Mouse (Mus musculus) kidney, adult 2 months (tissue): ENCODE measurements around the gene Ripor2. TPM values are rescaled to one million over a fixed set of nuclear protein-coding genes. Genes with fewer than 3 reads are reported as not detected.

Experiments used
- DNase-seq: peaks from one replicate; pipeline ENCODE4 v3.0.0; 2021
- H3K27ac ChIP-seq: fragments of 200-500 bp; 2 replicates; pipeline ENCODE4 v1.5.1; 2012; ENCODE audit warnings: low read depth, low read length, control low read depth, inconsistent platforms; ENCODE audit not compliant: insufficient read depth
- H3K27me3 ChIP-seq: fragments of 200-500 bp; replicated peaks from 2 replicates; pipeline ENCODE4 v1.6.1; 2012; ENCODE audit warnings: mild to moderate bottlenecking, moderate library complexity, low read length, inconsistent platforms; ENCODE audit not compliant: control insufficient read depth, insufficient read depth
- H3K36me3 ChIP-seq: fragments of 200-500 bp; 2 replicates; pipeline ENCODE4 v1.6.1; 2012; ENCODE audit warnings: mild to moderate bottlenecking, moderate library complexity, low read length, inconsistent platforms; ENCODE audit not compliant: control insufficient read depth, insufficient read depth
- H3K4me1 ChIP-seq: fragments of 200-500 bp; 2 replicates; pipeline ENCODE4 v1.6.1; 2011; ENCODE audit warnings: low read length; ENCODE audit not compliant: control insufficient read depth, insufficient read depth
- H3K4me3 ChIP-seq: fragments of 200-500 bp; 2 replicates; pipeline ENCODE4 v1.5.1; 2011; ENCODE audit warnings: mild to moderate bottlenecking, low read depth, low read length, control low read depth; ENCODE audit not compliant: insufficient read depth
- CTCF ChIP-seq: fragments of 200-500 bp; conservative IDR thresholded peaks from 2 replicates; pipeline ENCODE4 v1.5.1; 2011; ENCODE audit warnings: low read depth, mild to moderate bottlenecking, control low read depth, low read length, moderate library complexity, mixed read lengths; ENCODE audit not compliant: insufficient read depth, insufficient read length
- POLR2A ChIP-seq: fragments of 200-500 bp; IDR thresholded peaks from one replicate; pipeline ENCODE4 v1.6.1; 2011; ENCODE audit warnings: low read depth, low read length, control low read depth
- WGBS: fragments of 180-500 bp; shearing (Covaris S2); methylation state at CpG from one replicate; pipeline ENCODE4 v1.1.7; 2018; 5-methylcytosine and 5-hydroxymethylcytosine counted together
- polyA plus RNA-seq: library from polyadenylated mRNA; depleted of rRNA; stranded (reverse); fragments of >200 nt; gene quantifications from 2 replicates; pipeline ENCODE4 v1.2.3, GENCODE M21; 2012

Ripor2 gene
- polyA plus RNA-seq, 1 experiment = 3.7 TPM

DNA sequence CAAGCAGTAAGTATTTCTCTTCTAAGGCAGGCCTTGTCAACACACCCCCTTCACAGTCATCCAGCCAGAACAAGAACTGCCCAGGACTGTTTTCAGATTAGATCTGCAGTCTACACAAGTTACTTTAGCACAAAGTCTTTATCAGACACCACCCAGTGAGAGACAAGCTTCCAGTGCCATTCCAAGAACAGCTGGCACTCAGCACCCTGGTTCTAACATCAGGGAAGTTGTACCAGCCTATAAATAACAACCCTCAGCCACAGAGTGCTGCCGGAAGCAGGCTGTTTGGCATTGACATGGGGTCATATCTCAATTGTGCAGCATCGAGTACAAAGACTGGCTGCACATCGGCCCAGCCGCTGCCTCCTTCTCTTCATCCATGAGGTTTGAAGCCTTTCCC is 21.0 kb downstream of the Ripor2 start:
- peak; percentile 27 for DNase-seq
- H3K27me3 ChIP-seq = no peaks in the 10 kb centered on the region
- 21% methylated on average over 4 of the region's 4 CpGs for WGBS
- no peak overlapping the region for H3K4me3 ChIP-seq
- no peaks in the 10 kb centered on the region for H3K36me3 ChIP-seq
- TF ChIP-seq POLR2A (no peak), CTCF (no peak)
- no peak overlapping the region for H3K27ac ChIP-seq
- 0 out of 2 replicates have a peak, but pooled peaks cover 2% of the 10 kb centered on the region for H3K4me1 ChIP-seq

DNA sequence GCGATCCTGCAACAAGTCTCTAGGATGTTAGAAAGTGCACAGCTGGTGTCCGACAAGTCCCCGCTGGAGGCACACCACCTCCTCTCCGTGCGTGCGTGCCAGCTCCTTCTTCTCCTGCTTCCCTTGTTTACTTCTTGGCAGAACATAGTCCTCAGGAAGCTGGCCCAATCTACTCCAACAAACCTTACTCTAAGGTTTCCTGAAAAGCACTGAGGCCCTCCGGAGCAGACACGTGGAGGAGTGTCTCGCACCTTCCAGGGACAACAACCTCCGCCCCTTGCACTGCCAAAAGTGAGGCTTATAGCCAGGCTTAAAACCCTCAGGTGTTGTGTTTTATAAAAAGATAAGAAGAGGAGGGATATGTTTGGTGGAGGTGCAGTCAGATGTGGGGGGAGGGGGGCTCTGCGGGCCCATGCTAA is 21.6 kb downstream of the Ripor2 start:
- WGBS = 29% methylated on average over 11 of the region's 11 CpGs
- H3K4me1 ChIP-seq = 0 out of 2 replicates have a peak, but pooled peaks cover 2% of the 10 kb centered on the region
- no peaks in the 10 kb centered on the region for H3K36me3 ChIP-seq
- H3K4me3 ChIP-seq = no peak overlapping the region
- DNase-seq = peak; percentile 64
- no peak for TF ChIP-seq CTCF
- no peaks in the 10 kb centered on the region for H3K27me3 ChIP-seq
- no peak overlapping the region for H3K27ac ChIP-seq

DNA sequence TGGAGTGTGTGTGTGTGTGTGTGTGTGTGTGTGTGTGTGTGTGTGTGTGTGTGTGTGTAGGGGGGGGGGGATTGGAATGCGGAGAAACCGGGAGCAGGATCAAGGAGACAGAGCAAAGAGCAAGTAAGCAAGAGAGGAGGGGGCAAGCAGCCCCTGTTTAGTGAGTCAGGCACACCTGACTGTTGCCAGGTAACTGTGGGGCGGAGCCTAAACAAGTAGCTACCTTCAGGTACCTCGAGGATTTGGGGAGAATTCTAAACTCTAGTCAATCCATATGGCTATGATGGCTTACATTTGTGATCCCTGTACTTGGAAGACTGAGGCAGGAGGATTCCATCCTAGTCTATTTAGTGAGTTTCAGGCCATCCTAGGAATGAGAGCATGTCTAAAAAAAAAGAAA is 22.1 kb downstream of the Ripor2 start:
- H3K27ac ChIP-seq = no peak overlapping the region
- DNase-seq = no peak
- H3K4me3 ChIP-seq = no peak overlapping the region
- no peak for TF ChIP-seq CTCF
- no peaks in the 10 kb centered on the region for H3K27me3 ChIP-seq
- 42% methylated on average over 3 of the region's 4 CpGs for WGBS
- H3K36me3 ChIP-seq = no peaks in the 10 kb centered on the region
- H3K4me1 ChIP-seq = 0 out of 2 replicates have a peak, but pooled peaks cover 2% of the 10 kb centered on the region

DNA sequence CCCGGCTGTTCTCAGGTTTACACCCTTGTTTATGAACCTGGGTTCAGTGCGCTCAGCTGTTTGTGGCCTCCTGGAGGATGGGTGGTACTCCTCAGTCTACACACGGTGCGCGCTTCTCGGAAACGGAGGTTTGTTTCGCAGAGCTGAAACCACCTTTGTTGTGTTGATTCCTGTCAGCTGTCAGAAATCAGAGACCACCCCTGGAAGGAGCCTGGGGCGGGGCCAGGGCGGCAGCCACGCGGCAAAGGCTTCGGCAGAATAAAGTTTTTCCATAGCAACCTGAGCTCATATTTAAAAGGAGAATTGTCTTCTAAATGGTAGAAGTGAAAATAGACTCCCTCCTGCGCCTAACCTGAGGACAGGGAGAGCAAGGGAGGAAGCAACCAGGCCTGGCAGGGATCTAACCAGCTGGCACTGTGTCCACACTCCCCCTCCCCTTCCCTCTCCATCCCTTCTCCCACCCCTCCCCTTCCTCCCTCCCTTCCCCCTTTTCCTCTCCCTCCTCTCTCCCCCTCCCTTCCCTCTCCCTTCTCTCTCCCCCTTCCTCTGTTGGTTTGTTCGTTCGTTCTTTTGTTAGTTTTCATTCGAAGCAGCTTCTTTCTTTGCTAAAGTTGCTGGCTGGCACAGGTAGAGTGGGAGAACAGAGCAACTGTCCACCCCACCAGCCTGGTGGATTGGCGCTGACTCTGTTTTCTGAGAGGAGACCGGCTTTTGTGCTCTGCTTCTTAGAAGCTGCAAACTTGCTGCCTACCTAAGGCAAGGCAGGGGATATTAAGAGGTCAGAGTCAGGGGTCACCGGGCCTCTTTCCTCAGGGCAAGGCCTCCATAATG is 23.0 kb downstream of the Ripor2 start:
- TF ChIP-seq CTCF (no peak), POLR2A (no peak)
- 37% methylated on average over 20 of the region's 20 CpGs for WGBS
- no peak overlapping the region for H3K27ac ChIP-seq
- DNase-seq = no peak
- H3K27me3 ChIP-seq = no peaks in the 10 kb centered on the region
- H3K36me3 ChIP-seq = no peaks in the 10 kb centered on the region
- H3K4me3 ChIP-seq = no peak overlapping the region
- H3K4me1 ChIP-seq = 0 out of 2 replicates have a peak, but pooled peaks cover 2% of the 10 kb centered on the region

DNA sequence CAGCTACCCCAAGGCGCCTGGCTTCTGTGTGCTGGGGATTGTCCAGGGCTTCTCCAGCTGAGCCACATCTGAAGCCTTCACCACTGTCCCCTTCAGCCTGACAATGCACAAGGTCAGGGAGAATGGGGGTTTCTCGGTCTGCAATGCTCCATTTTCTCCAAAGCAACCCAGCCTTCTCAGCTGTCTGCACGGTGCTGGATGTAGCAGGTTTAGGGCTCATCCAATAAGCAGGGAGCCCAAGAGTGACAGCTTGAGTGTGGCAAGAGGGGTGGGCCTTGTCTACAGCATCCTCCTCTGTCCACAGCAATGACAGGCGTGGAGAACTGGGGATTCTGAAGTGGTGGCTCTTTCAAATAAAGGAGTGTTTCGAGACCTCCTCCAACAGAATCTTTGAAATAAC is 23.8 kb downstream of the Ripor2 start:
- DNase-seq = no peak
- TF ChIP-seq POLR2A (no peak), CTCF (no peak)
- no peaks in the 10 kb centered on the region for H3K27me3 ChIP-seq
- H3K27ac ChIP-seq = no peak overlapping the region
- H3K4me3 ChIP-seq = no peak overlapping the region
- WGBS = 90% methylated on average over 5 of the region's 5 CpGs
- no peaks in the 10 kb centered on the region for H3K36me3 ChIP-seq
- H3K4me1 ChIP-seq = 0 out of 2 replicates have a peak, but pooled peaks cover 2% of the 10 kb centered on the region

DNA sequence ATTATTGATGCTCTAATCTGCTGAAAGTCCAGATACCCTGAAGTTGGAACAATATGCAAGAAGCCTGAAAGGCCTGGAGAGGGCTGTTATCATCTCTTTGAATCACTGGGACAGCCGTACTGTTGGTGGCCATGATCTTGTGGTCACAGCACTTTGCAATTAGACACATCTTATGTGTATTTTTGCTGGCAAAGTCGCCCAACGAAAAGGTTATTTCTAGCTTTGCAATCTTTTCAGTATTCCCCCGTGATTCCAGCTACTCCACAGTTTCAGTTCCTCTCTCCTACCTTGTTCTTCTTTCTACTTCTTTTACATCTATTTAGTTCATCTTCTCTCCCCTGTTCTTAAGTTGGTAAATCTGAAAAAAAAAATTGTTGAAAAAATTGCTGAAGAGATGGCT is 26.0 kb downstream of the Ripor2 start:
- Histone ChIP-seq H3K27me3 (no peaks in the 10 kb centered on the region), H3K4me1 (0 out of 2 replicates have a peak, but pooled peaks cover 2% of the 10 kb centered on the region), H3K27ac (no peak overlapping the region), H3K4me3 (no peak overlapping the region), H3K36me3 (no peaks in the 10 kb centered on the region)
- no peak for DNase-seq
- WGBS = 96% methylated on average over 4 of the region's 4 CpGs
- TF ChIP-seq POLR2A (no peak), CTCF (no peak)

DNA sequence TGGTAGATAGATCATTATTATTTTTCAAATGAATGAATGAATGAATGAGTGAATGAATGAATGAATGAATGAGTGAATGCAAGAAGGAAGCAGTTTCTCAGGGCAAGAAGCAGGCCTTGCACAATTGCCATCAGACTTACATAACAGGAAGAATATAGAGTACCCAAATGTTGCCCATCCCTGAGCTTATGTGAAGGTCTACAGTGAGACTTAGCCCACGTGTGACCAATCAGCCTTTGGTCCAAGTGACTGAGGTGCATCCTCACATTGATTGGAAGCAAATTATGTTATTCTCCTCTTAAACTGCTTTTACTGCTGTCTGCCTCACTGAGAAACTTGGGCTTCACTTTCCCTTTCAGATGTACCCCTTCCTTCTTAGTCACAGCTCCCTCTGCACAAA is 26.7 kb downstream of the Ripor2 start:
- 83% methylated on average over 1 of the region's 1 CpGs for WGBS
- TF ChIP-seq CTCF = no peak
- no peak for TF ChIP-seq POLR2A
- Histone ChIP-seq H3K27me3 (no peaks in the 10 kb centered on the region), H3K27ac (no peak overlapping the region), H3K4me3 (no peak overlapping the region), H3K4me1 (0 out of 2 replicates have a peak, but pooled peaks cover 2% of the 10 kb centered on the region), H3K36me3 (no peaks in the 10 kb centered on the region)
- no peak for DNase-seq

DNA sequence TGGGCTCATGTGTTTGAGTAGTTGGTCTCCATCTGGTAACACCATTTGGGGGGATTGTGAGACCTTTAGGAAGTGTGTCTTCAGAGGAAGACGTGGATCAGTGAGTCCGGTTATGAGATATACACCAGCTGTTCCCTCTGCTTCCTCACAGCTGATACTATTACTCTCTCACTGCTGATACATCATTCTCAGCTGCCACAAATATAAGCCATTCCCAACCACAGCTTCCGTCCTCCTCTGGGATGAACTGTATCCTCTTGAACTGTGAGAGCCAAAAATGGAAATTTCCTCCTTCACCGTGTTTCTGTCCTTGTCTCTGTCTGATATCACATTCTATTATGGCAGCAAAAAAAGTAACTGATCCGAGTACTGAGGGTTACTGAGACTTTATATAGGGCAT is 28.9 kb downstream of the Ripor2 start:
- Histone ChIP-seq H3K27me3 (no peaks in the 10 kb centered on the region), H3K36me3 (no peaks in the 10 kb centered on the region), H3K4me3 (no peak overlapping the region), H3K27ac (no peak overlapping the region), H3K4me1 (no peaks in the 10 kb centered on the region)
- 75% methylated on average over 5 of the region's 5 CpGs for WGBS
- no peak for DNase-seq
- no peak for TF ChIP-seq POLR2A
- no peak for TF ChIP-seq CTCF
